Comparison of ENCODE assay signal across 22 mouse cellular contexts in the genomic region with DNA sequence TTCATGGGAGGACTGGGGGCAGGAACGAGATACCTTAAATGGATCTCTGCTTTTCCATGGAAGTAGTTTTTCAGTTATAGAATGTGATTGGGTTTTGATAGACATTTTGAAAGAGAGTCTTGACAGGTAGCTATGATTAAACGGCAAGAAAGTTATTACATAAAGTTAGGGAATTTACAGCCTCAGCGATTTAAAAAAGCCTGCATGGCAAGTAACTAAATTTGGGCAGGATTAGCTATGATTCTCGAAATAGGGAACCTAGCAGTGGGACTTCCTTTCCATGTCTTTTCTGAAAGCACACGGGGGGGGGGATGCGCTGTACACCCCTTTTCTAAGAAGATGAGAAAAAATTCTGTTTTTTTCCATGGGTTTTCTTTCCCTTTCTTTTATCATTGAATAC. TPM values are rescaled to one million over a fixed set of nuclear protein-coding genes. Genes with fewer than 3 reads are reported as not detected.
DNase-seq lines count a peak whose midpoint lies in the region; ATAC-seq lines count a peak whose summit lies in the region.
"Had no signal": no experiment of that assay in that cellular context is flagged by ENCODE, and none has a peak within 500 bp of the region (broad histone marks: within the 10 kb centered on the region; RNA-seq: fewer than 3 reads in every experiment).

No protein-coding gene starts in this region.

- ATAC-seq in frontal cortex, adult (ENCODE audit: low TSS enrichment), result peak; percentile 73
- no peak for ATAC-seq in midbrain, embryonic 15.5 days (replicated peaks)
- no peak for ATAC-seq in midbrain, embryonic 13.5 days
- ATAC-seq: forebrain, embryonic 15.5 days had no signal

- no peak overlapping the region for H3K9ac ChIP-seq in midbrain, embryonic 15.5 days
- H3K9ac ChIP-seq in midbrain, embryonic 13.5 days (replicated peaks), result no peak overlapping the region
- H3K9ac ChIP-seq: embryonic facial prominence, embryonic 13.5 days; embryonic facial prominence, embryonic 15.5 days; forebrain, embryonic 12.5 days; forebrain, embryonic 15.5 days had no signal

- H3K27ac ChIP-seq in midbrain, embryonic 15.5 days, result 0 out of 2 replicates have a peak overlapping the region, but pooled peaks have one; percentile 44
- no peak overlapping the region for H3K27ac ChIP-seq in midbrain, embryonic 13.5 days
- H3K27ac ChIP-seq: embryonic facial prominence, embryonic 13.5 days; embryonic facial prominence, embryonic 15.5 days; forebrain, embryonic 10.5 days; forebrain, embryonic 12.5 days had no signal

- no peaks in the 10 kb centered on the region for H3K36me3 ChIP-seq in midbrain, embryonic 15.5 days (replicated peaks)
- peaks cover 3% of the 10 kb centered on the region; the same call in 1 of the 2 replicates for H3K36me3 ChIP-seq in midbrain, embryonic 13.5 days
- H3K36me3 ChIP-seq: embryonic facial prominence, embryonic 13.5 days; embryonic facial prominence, embryonic 15.5 days; forebrain, embryonic 10.5 days; forebrain, embryonic 12.5 days had no signal

- H3K4me1 ChIP-seq in midbrain, embryonic 15.5 days, result no peaks in the 10 kb centered on the region
- no peaks in the 10 kb centered on the region for H3K4me1 ChIP-seq in midbrain, embryonic 13.5 days (replicated peaks)
- H3K4me1 ChIP-seq: embryonic facial prominence, embryonic 13.5 days; embryonic facial prominence, embryonic 15.5 days; forebrain, embryonic 10.5 days; forebrain, embryonic 12.5 days; forebrain, embryonic 15.5 days had no signal

- no peaks in the 10 kb centered on the region for H3K9me3 ChIP-seq in midbrain, embryonic 15.5 days
- H3K9me3 ChIP-seq in midbrain, embryonic 13.5 days, result no peaks in the 10 kb centered on the region
- H3K9me3 ChIP-seq: embryonic facial prominence, embryonic 13.5 days; embryonic facial prominence, embryonic 15.5 days; forebrain, embryonic 10.5 days; forebrain, embryonic 12.5 days; forebrain, embryonic 15.5 days had no signal

- no peaks in the 10 kb centered on the region for H3K27me3 ChIP-seq in midbrain, embryonic 15.5 days (replicated peaks)
- no peaks in the 10 kb centered on the region for H3K27me3 ChIP-seq in midbrain, embryonic 13.5 days
- H3K27me3 ChIP-seq: embryonic facial prominence, embryonic 13.5 days; embryonic facial prominence, embryonic 15.5 days; forebrain, embryonic 12.5 days; forebrain, embryonic 15.5 days had no signal

- DNase-seq in frontal cortex, postnatal 36 days (ENCODE audit: low spot score in 2 of 2), result no peak
- DNase-seq in telencephalon, adult 2 months (ENCODE audit: low read depth, low spot score), result peak; percentile 58
- no peak for DNase-seq in gastrocnemius, adult 8-10 months (ENCODE audit: low spot score in 2 of 2)
- DNase-seq: adrenal gland, adult 8-10 months; adrenal gland, postnatal 14 days; adrenal gland, postnatal 36 days; cerebellum, adult 11 months; cerebellum, adult 18-20 months; cerebellum, adult 8-10 months; cerebellum, adult 9-11 months; cerebellum, postnatal 14 days; cerebellum, postnatal 36 days; embryo, embryonic 11 days had no signal

- no peak overlapping the region for H3K4me2 ChIP-seq in midbrain, embryonic 15.5 days
- H3K4me2 ChIP-seq in midbrain, embryonic 13.5 days (replicated peaks), result no peak overlapping the region
- H3K4me2 ChIP-seq: embryonic facial prominence, embryonic 13.5 days; embryonic facial prominence, embryonic 15.5 days; forebrain, embryonic 12.5 days; forebrain, embryonic 15.5 days had no signal

- WGBS in midbrain, embryonic 15.5 days, result 83% methylated on average over 6 of the region's 6 CpGs
- WGBS in midbrain, embryonic 13.5 days, result 87% methylated on average over 6 of the region's 6 CpGs

- H3K4me3 ChIP-seq in midbrain, embryonic 15.5 days, result no peak overlapping the region
- no peak overlapping the region for H3K4me3 ChIP-seq in midbrain, embryonic 13.5 days (replicated peaks)
- H3K4me3 ChIP-seq: embryonic facial prominence, embryonic 13.5 days; embryonic facial prominence, embryonic 15.5 days; erythroblast, embryonic 14.5 days; forebrain, embryonic 10.5 days; forebrain, embryonic 12.5 days; forebrain, embryonic 15.5 days had no signal

RNA-seq across cellular contexts. Expression of gene Gca, which starts 53.2 kb away (rescaled TPM):
- polyA plus RNA-seq in midbrain, embryonic 15.5 days (2015; fragmentation: Nextera tagmentation; extraction: Ambion mirVana), result 2.7 and 3.4 TPM in 2 replicates
- 3.2 and 3.7 TPM in 2 replicates for polyA plus RNA-seq in midbrain, embryonic 13.5 days (2015; fragmentation: Nextera tagmentation; extraction: Ambion mirVana)
- 1 to 10 TPM; 4.2 to 5.8 (median 5.1) TPM for total RNA-seq in gastrocnemius, adult 8-10 months (2022)
- polyA plus RNA-seq: erythroblast, embryonic 14.5 days had no signal
